Mouse (Mus musculus) cerebellum, adult 2 months (tissue): ENCODE results near the gene Pip4k2b. TPM values are rescaled to one million over a fixed set of nuclear protein-coding genes. Genes with fewer than 3 reads are reported as not detected.
"Not testable (repeated sequence)": the region's sequence is repeated elsewhere in the genome, so short reads cannot be mapped to it uniquely, and the experiment has no call there.

Experiments
- DNase-seq, 2 experiments: peaks; one replicate each; pipeline ENCODE4 v3.0.0; 2021
- H3K27ac ChIP-seq: fragments of 200-500 bp; 2 replicates; pipeline ENCODE4 v1.5.1; 2012; ENCODE audit warnings: low read length, control low read depth, inconsistent platforms; ENCODE audit not compliant: insufficient read depth
- H3K27me3 ChIP-seq: fragments of 200-500 bp; 2 replicates; pipeline ENCODE4 v1.6.1; 2012; ENCODE audit warnings: inconsistent platforms, mild to moderate bottlenecking, low read length, moderate library complexity; ENCODE audit not compliant: control insufficient read depth, insufficient read depth
- H3K4me1 ChIP-seq: fragments of 200-500 bp; 2 replicates; pipeline ENCODE4 v1.6.1; 2011; ENCODE audit warnings: low read length; ENCODE audit not compliant: control insufficient read depth, insufficient read depth
- H3K4me3 ChIP-seq: fragments of 200-500 bp; replicated peaks from 2 replicates; pipeline ENCODE3; 2011; ENCODE audit warnings: mild to moderate bottlenecking, low read depth, low read length, control low read depth; ENCODE audit not compliant: insufficient read depth
- CTCF ChIP-seq: fragments of 200-500 bp; IDR thresholded peaks from 2 replicates; pipeline ENCODE4 v1.5.1; 2011; ENCODE audit warnings: low read depth, mild to moderate bottlenecking, control low read depth, low read length, moderate library complexity, borderline replicate concordance; ENCODE audit not compliant: insufficient read depth
- POLR2A ChIP-seq: fragments of 200-500 bp; IDR thresholded peaks from 2 replicates; pipeline ENCODE4 v1.6.1; 2011; ENCODE audit warnings: low read length, control low read depth, borderline replicate concordance; ENCODE audit not compliant: insufficient read depth
- WGBS: fragments of 180-500 bp; shearing (Covaris S2); methylation state at CpG from one replicate; pipeline ENCODE4 v1.1.7; 2018; 5-methylcytosine and 5-hydroxymethylcytosine counted together
- polyA plus RNA-seq: library from polyadenylated mRNA; depleted of rRNA; stranded (reverse); fragments of >200 nt; gene quantifications from 2 replicates; pipeline ENCODE4 v1.2.3, GENCODE M21; 2012

Pip4k2b gene
- polyA plus RNA-seq, 1 experiment = 49.5 TPM

GRCm38 (mm10) chr11:97736645-97737044 is 7.9 kb downstream of the Pip4k2b start:
- DNase-seq = no peak
- H3K4me1 ChIP-seq = peaks cover 4% of the 10 kb centered on the region; the same call in 1 of the 2 replicates
- H3K4me3 ChIP-seq = no peak overlapping the region
- no peak for TF ChIP-seq CTCF
- TF ChIP-seq POLR2A = no peak
- no peak overlapping the region for H3K27ac ChIP-seq
- WGBS = 88% methylated on average over 5 of the region's 5 CpGs
- no peaks in the 10 kb centered on the region for H3K27me3 ChIP-seq

GRCm38 (mm10) chr11:97734810-97735209 is 9.7 kb downstream of the Pip4k2b start:
- H3K27me3 ChIP-seq, DNase-seq, H3K4me3 ChIP-seq, H3K27ac ChIP-seq, H3K4me1 ChIP-seq: not testable (repeated sequence)
- whole genome bisulfite sequencing = 81% methylated on average over 5 of the region's 5 CpGs

GRCm38 (mm10) chr11:97733689-97734088 is 10.8 kb downstream of the Pip4k2b start:
- DNase-seq = no peak
- H3K27ac ChIP-seq = no peak overlapping the region
- no peaks in the 10 kb centered on the region for H3K4me1 ChIP-seq
- no peaks in the 10 kb centered on the region for H3K27me3 ChIP-seq
- 74% methylated on average over 10 of the region's 10 CpGs for WGBS
- no peak for TF ChIP-seq CTCF
- no peak for TF ChIP-seq POLR2A
- H3K4me3 ChIP-seq = no peak overlapping the region

GRCm38 (mm10) chr11:97728730-97729129 is 15.8 kb downstream of the Pip4k2b start:
- WGBS = 86% methylated on average over 7 of the region's 7 CpGs
- DNase-seq = no peak
- H3K4me3 ChIP-seq = no peak overlapping the region
- TF ChIP-seq POLR2A (no peak), CTCF (no peak)
- no peak overlapping the region for H3K27ac ChIP-seq
- no peaks in the 10 kb centered on the region; the same call in 1 of the 2 replicates for H3K4me1 ChIP-seq
- no peaks in the 10 kb centered on the region for H3K27me3 ChIP-seq

- TF ChIP-seq CTCF (no peak), POLR2A (no peak)
- 78% methylated on average over 7 of the region's 7 CpGs for WGBS
Measured at GRCm38 (mm10) chr11:97728311-97728710, 16.2 kb downstream of the Pip4k2b start.

GRCm38 (mm10) chr11:97723709-97724108 is 20.8 kb downstream of the Pip4k2b start:
- H3K27ac ChIP-seq = no peak overlapping the region
- H3K27me3 ChIP-seq = no peaks in the 10 kb centered on the region
- H3K4me3 ChIP-seq = no peak overlapping the region
- DNase-seq = no peak
- 56% methylated on average over 7 of the region's 7 CpGs for WGBS
- H3K4me1 ChIP-seq = peaks cover 6% of the 10 kb centered on the region; the same call in 1 of the 2 replicates
- TF ChIP-seq POLR2A (no peak), CTCF (no peak)

More at GRCm38 (mm10) chr11:97728311-97728710, 16.2 kb downstream of the Pip4k2b start:
- Histone ChIP-seq H3K27ac (no peak overlapping the region), H3K4me3 (no peak overlapping the region), H3K4me1 (no peaks in the 10 kb centered on the region; the same call in 1 of the 2 replicates), H3K27me3 (no peaks in the 10 kb centered on the region)
- DNase-seq = no peak

GRCm38 (mm10) chr11:97721338-97721737 is 23.2 kb downstream of the Pip4k2b start:
- Histone ChIP-seq H3K4me1 (peaks cover 6% of the 10 kb centered on the region; the same call in 1 of the 2 replicates), H3K4me3 (no peak overlapping the region), H3K27ac (no peak overlapping the region), H3K27me3 (no peaks in the 10 kb centered on the region)
- TF ChIP-seq CTCF = no peak
- TF ChIP-seq POLR2A = no peak
- no peak for DNase-seq
- WGBS = 94% methylated on average over 4 of the region's 4 CpGs

- no peaks in the 10 kb centered on the region for H3K27me3 ChIP-seq
- 85% methylated on average over 4 of the region's 4 CpGs for WGBS
- no peak overlapping the region for H3K4me3 ChIP-seq
- TF ChIP-seq CTCF (no peak), POLR2A (no peak)
- no peak for DNase-seq
- H3K27ac ChIP-seq = no peak overlapping the region
- peaks cover 6% of the 10 kb centered on the region for H3K4me1 ChIP-seq
Measured at GRCm38 (mm10) chr11:97719041-97719440, 25.5 kb downstream of the Pip4k2b start.

GRCm38 (mm10) chr11:97718281-97718860 is 26.1 kb downstream of the Pip4k2b start:
- no peak for TF ChIP-seq POLR2A

More at GRCm38 (mm10) chr11:97718281-97718860, 26.1 kb downstream of the Pip4k2b start:
- no peak for DNase-seq
- Histone ChIP-seq H3K27ac (no peak overlapping the region), H3K4me3 (no peak overlapping the region), H3K4me1 (peaks cover 12% of the 10 kb centered on the region), H3K27me3 (no peaks in the 10 kb centered on the region)
- WGBS = 84% methylated on average over 15 of the region's 15 CpGs
